Mouse (Mus musculus): Measurements from ENCODE around the gene Gucy2g.
"Not testable (repeated sequence)": the region's sequence is repeated elsewhere in the genome, so short reads cannot be mapped to it uniquely, and the experiment has no call there.

Gucy2g gene

GRCm38 (mm10) chr19:55158606-55159005 is 82.4 kb downstream of the Gucy2g start:
- DNase-seq: no peak

- no peak for DNase-seq
Observed at GRCm38 (mm10) chr19:55157029-55157428, 84.0 kb downstream of the Gucy2g start.

- no peak for DNase-seq
Observed at GRCm38 (mm10) chr19:55152983-55153382, 88.1 kb downstream of the Gucy2g start.

- not testable (repeated sequence) for DNase-seq
Observed at GRCm38 (mm10) chr19:55152274-55152673, 88.8 kb downstream of the Gucy2g start.

GRCm38 (mm10) chr19:55149646-55150045 is 91.4 kb downstream of the Gucy2g start:
- DNase-seq: no peak

- DNase-seq: no peak
Observed at GRCm38 (mm10) chr19:55148109-55148508, 92.9 kb downstream of the Gucy2g start.

All from lung, postnatal 10 days (tissue).